Mouse (Mus musculus) hindbrain, postnatal 0 days (tissue): ENCODE measurements at regions not wholly inside any gene's neighbourhood (a gene's known extent, or its start where the extent isn't known, plus 50 kb on each side); places are given as distances from the start of the nearest gene placed in this dataset.

Experiments used
- ATAC-seq: fragments of 200-750 bp; cut with Nextera tagmentation; 2 replicates; pipeline ENCODE4 v1.8.0; 2017; ENCODE audit warnings: mild to moderate bottlenecking, moderate TSS enrichment, moderate library complexity
- DNase-seq: peaks from one replicate; pipeline ENCODE4 v3.0.0-alpha.2; 2015; ENCODE audit warnings: low spot score
- H3K27ac ChIP-seq: fragments of 300-500 bp; sonication (generic); 2 replicates; pipeline ENCODE4 v1.5.1; 2014; ENCODE audit warnings: mild to moderate bottlenecking
- H3K27me3 ChIP-seq: fragments of 300-500 bp; sonication (generic); 2 replicates; pipeline ENCODE4 v1.6.1; 2014; ENCODE audit warnings: low read length, mixed read lengths; ENCODE audit not compliant: insufficient read depth
- H3K36me3 ChIP-seq: fragments of 300-500 bp; sonication (generic); 2 replicates; pipeline ENCODE4 v1.6.1; 2014; ENCODE audit warnings: low read length, mixed read lengths; ENCODE audit not compliant: insufficient read depth
- H3K4me1 ChIP-seq: fragments of 300-500 bp; sonication (generic); 2 replicates; pipeline ENCODE4 v1.6.1; 2014; ENCODE audit warnings: antibody characterized with exemption, low read length, mixed read lengths; ENCODE audit not compliant: insufficient read depth
- H3K4me2 ChIP-seq: fragments of 300-500 bp; sonication (generic); 2 replicates; pipeline ENCODE4 v1.6.1; 2014; ENCODE audit warnings: low read depth, mild to moderate bottlenecking, low read length, moderate library complexity, mixed read lengths
- H3K4me3 ChIP-seq: fragments of 300-500 bp; sonication (generic); 2 replicates; pipeline ENCODE4 v1.5.1; 2014; ENCODE audit warnings: low read length
- H3K9ac ChIP-seq: fragments of 300-500 bp; sonication (generic); replicated peaks from 2 replicates; pipeline ENCODE4 v1.6.1; 2014; ENCODE audit warnings: mild to moderate bottlenecking, low read length, moderate library complexity, mixed read lengths
- H3K9me3 ChIP-seq: fragments of 300-500 bp; sonication (generic); 2 replicates; pipeline ENCODE4 v1.6.1; 2016; ENCODE audit warnings: low read length, mixed read lengths
- CTCF ChIP-seq: IDR thresholded peaks from 2 replicates; pipeline ENCODE4 v1.5.1; 2016; ENCODE audit warnings: antibody characterized with exemption, control low read depth, low read depth
- WGBS: fragments of 180-500 bp; shearing (Covaris S2); extraction: QIAGEN DNeasy Blood & Tissue Kit; methylation state at CpG from one replicate; pipeline ENCODE4 v1.1.7; 2014; 5-methylcytosine and 5-hydroxymethylcytosine counted together

DNA sequence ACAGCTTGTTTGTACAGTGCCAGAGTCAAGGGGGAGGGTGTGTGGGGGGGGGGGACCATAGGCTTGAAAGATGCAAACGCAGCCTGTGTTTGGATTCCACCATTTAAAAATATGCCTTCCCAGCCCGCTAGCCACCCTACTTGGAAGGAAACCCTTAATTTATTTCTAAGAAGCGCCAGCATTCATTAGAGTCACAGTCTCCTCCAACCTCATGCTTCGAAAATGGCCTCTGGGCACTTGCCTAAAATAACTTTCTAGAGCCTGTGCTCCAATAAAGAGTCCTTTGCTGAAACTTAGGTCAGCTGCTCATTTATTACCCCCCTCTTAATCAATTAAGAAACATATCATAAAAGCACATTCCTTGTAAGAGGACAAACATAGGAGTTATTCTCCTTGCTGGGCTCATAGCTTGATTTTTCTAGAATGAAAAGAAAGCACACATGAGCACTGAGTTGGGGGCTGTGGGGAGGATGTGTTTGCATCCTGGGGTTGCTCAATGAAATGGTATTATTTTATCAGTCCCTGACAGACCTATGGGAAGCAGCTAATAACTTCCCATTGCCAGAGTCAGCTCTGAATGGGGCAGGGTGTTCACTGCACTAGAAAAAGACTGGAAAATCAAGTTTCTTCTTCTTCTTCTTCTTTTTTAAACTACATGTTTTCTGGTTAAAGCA lies 57.4 kb downstream of the H2al2a start:
- TF ChIP-seq CTCF = no peak
- 71% methylated on average over 4 of the region's 4 CpGs for WGBS
- H3K27me3 ChIP-seq = no peaks in the 10 kb centered on the region
- H3K9ac ChIP-seq = no peak overlapping the region
- no peaks in the 10 kb centered on the region for H3K9me3 ChIP-seq
- ATAC-seq (no peak), DNase-seq (no peak)
- no peaks in the 10 kb centered on the region for H3K36me3 ChIP-seq
- H3K27ac ChIP-seq = no peak overlapping the region
- no peaks in the 10 kb centered on the region for H3K4me1 ChIP-seq
- no peak overlapping the region for H3K4me2 ChIP-seq
- H3K4me3 ChIP-seq = no peak overlapping the region

DNA sequence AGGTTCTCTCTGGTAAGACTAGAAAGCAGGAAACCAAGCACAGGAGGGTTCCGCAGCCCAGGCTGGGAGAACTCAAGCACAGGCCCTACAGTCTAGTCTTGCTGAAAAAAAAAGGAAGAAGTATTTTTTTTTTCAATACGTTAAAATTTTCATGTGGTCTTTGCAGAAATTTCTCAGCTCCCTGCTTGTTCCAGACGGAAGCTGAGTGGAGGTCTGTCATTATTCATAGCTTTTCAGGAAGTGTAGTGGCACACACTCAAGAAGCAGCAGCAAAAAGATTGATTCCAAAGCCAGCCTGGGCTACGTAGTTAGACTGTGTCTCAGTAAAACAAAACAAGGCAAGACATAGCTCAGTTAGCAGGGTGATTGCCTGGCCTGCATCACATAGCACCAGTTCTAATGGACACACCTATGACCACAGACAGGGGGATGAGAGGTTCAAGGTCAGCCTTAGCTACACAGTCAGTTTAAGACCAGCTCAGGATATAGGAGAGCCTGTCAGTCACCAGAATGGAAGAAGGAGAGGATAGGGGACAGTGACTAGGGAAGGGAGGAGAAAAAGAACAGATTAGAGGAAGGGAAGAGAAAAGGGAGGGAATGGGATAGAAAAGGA lies 60.1 kb downstream of the H2al2a start:
- no peak for TF ChIP-seq CTCF
- Histone ChIP-seq H3K9ac (no peak overlapping the region), H3K4me1 (no peaks in the 10 kb centered on the region; the same call in 1 of the 2 replicates), H3K27me3 (no peaks in the 10 kb centered on the region), H3K9me3 (no peaks in the 10 kb centered on the region), H3K4me3 (no peak overlapping the region), H3K36me3 (no peaks in the 10 kb centered on the region), H3K27ac (no peak overlapping the region), H3K4me2 (no peak overlapping the region)
- WGBS = 83% methylated on average over 4 of the region's 4 CpGs
- ATAC-seq (no peak), DNase-seq (no peak)

DNA sequence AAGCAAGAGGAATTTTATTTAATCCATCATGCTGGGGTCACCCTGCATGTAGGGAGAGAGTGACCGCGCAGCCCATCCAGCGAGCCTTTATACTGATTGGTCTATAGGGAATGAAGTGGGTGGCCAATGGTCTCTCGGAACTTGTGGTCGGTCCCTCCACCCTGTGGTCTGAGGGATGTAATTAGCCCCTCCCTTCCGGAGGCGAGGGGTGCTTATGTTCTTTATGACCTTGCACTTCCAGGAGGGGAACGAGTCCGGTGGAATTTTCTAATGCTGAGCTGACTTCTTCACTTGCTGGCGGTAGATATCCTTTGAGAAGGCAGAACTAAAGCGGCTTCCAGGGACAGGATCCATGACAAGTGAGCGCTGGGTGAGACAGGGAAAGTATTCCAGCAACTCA lies 60.8 kb downstream of the H2al2a start:
- no peak overlapping the region for H3K4me2 ChIP-seq
- H3K4me3 ChIP-seq = no peak overlapping the region
- 88% methylated on average over 12 of the region's 12 CpGs for WGBS
- no peak for DNase-seq
- H3K9me3 ChIP-seq = no peaks in the 10 kb centered on the region
- H3K9ac ChIP-seq = no peak overlapping the region
- TF ChIP-seq CTCF = no peak
- H3K27ac ChIP-seq = no peak overlapping the region
- no peaks in the 10 kb centered on the region for H3K36me3 ChIP-seq
- no peak for ATAC-seq
- no peaks in the 10 kb centered on the region for H3K27me3 ChIP-seq
- no peaks in the 10 kb centered on the region; the same call in 1 of the 2 replicates for H3K4me1 ChIP-seq

DNA sequence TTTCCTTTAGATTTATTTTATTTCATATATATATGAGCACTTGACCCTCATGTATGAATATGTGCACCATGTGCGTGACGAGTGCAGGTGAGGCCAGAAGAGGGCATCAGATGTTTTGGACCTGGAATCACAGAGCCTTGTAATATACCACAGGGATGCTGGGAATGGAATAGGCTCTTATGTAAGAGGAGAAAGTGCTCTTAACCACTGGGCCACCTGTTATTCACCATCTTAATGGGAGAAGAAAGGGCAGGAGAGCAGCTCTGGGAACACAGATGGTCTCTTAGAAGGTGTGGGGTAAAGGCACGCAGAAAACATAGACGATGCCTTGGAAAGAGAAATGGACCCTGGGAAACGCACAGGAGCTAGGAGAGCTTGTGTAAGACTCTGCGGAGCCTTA lies 61.3 kb downstream of the H2al2a start:
- no peak overlapping the region for H3K4me3 ChIP-seq
- H3K36me3 ChIP-seq = no peaks in the 10 kb centered on the region
- no peaks in the 10 kb centered on the region for H3K27me3 ChIP-seq
- DNase-seq = no peak
- TF ChIP-seq CTCF = no peak
- no peak overlapping the region for H3K4me2 ChIP-seq
- H3K9ac ChIP-seq = no peak overlapping the region
- no peak overlapping the region for H3K27ac ChIP-seq
- WGBS = 96% methylated on average over 6 of the region's 6 CpGs
- no peak for ATAC-seq
- no peaks in the 10 kb centered on the region; the same call in 1 of the 2 replicates for H3K4me1 ChIP-seq
- no peaks in the 10 kb centered on the region for H3K9me3 ChIP-seq

DNA sequence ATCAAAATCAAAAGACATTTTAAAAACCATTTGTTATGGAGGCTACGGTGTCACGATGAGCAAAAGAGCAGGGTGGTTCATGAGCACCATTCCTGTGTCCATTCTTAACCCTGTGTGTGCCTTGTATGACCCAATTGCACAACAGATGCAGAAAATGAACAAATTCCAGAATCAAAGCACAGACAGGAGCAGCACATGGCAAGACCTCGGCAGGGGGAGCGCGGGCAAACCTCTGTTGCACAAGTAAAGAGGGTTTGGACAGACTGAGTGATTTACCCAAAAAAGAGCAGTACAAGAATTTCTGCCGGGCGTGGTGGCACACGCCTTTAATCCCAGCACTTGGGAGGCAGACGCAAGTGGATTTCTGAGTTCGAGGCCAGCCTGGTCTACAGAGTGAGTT lies 62.1 kb downstream of the H2al2a start:
- no peak overlapping the region for H3K4me3 ChIP-seq
- H3K27ac ChIP-seq = no peak overlapping the region
- peaks cover 2% of the 10 kb centered on the region; the same call in 1 of the 2 replicates for H3K9me3 ChIP-seq
- no peak overlapping the region for H3K4me2 ChIP-seq
- 95% methylated on average over 10 of the region's 10 CpGs for WGBS
- no peak for TF ChIP-seq CTCF
- H3K4me1 ChIP-seq = no peaks in the 10 kb centered on the region; the same call in 1 of the 2 replicates
- no peaks in the 10 kb centered on the region for H3K27me3 ChIP-seq
- no peak for ATAC-seq
- no peak for DNase-seq
- H3K36me3 ChIP-seq = no peaks in the 10 kb centered on the region
- no peak overlapping the region for H3K9ac ChIP-seq

DNA sequence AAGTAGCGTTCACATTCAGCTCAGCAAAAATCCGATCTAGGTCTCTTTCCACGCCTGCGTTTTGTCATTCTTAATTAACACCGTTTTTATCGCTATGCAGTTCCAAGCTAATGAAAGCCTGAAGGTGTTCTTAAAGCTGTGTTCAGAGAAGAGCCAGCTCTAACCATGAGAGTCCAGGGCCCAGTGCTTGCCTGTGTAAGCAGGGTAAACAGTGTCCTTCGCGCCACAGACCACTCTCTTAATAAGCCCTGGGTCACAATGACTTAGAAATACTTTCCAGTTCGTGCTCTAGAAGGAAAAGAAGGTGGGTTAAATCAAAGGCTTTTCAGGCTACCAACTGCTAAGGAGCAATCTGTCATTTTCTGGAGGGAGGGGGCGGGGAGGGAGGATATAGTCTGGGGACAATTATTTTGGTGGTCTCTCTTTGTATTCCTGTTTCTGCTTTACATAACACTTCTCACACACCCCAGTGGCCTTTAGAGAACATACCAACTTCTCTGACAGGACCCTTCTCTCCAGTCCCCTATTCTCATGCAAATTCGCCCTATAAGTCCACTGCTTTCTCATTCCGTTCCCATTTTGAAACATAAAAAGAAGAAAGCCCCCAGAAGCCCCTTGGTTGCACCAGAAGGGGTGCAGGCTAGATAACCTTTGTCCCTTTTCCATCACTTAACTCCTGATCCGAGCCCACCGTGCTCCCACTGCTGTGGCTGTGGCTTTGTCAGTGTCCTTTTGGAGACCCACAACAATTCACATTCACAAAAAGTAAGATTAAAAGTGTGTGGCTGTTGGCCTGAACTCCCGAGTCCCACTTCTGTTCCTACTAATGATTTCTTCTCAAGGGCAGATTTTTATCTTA lies 63.6 kb downstream of the H2al2a start:
- H3K9me3 ChIP-seq = peaks cover 2% of the 10 kb centered on the region; the same call in 1 of the 2 replicates

More for the DNA sequence above, 63.6 kb downstream of the H2al2a start:
- Histone ChIP-seq H3K27ac (no peak overlapping the region), H3K36me3 (no peaks in the 10 kb centered on the region), H3K9ac (no peak overlapping the region), H3K4me2 (peak overlapping the region; percentile 47), H3K4me3 (peak overlapping the region; percentile 1; the same call in 1 of the 2 replicates), H3K4me1 (no peaks in the 10 kb centered on the region; the same call in 1 of the 2 replicates), H3K27me3 (no peaks in the 10 kb centered on the region)
- no peak for TF ChIP-seq CTCF
- ATAC-seq = peak; percentile 48
- 19% methylated on average over 15 of the region's 15 CpGs for WGBS
- no peak for DNase-seq
